Mouse (Mus musculus) testis, adult 2 months (tissue): Measurements from ENCODE around the gene Rnaseh2b.

ENCODE experiments used
- CTCF ChIP-seq: fragments of 200-500 bp; IDR thresholded peaks from 2 replicates; pipeline ENCODE4 v1.5.1; 2012; ENCODE audit warnings: low read depth, mild to moderate bottlenecking, inconsistent platforms, low read length, moderate library complexity; ENCODE audit not compliant: control insufficient read depth, insufficient read depth, insufficient replicate concordance
- POLR2A ChIP-seq: fragments of 200-500 bp; IDR thresholded peaks from 2 replicates; pipeline ENCODE4 v1.6.1; 2012; ENCODE audit warnings: low read depth, mild to moderate bottlenecking, inconsistent platforms, low read length, moderate library complexity; ENCODE audit not compliant: control insufficient read depth

DNA sequence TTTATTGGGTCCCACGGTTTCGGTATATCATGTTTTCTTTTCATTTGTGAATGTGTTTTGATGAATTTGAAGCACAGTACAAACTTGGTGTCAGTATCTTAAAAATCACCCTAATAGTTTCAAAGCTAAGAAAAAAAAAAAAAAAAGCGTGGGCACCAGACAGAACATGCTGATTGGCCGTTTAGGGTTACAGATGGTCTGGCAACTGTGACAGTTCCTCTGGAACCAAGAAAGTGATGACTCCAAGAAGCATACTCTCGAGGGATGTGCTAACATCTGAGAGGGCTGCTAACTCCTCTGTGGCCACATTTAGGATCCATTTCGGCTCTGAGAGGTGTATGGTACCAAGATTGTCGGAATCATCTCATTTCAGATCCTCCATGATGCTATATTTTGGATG lies 62.8 kb downstream of the Rnaseh2b start:
- TF ChIP-seq CTCF, result no peak
- no peak for TF ChIP-seq POLR2A
